1 mouse cellular context compared by ENCODE assay signal in the genomic region with DNA sequence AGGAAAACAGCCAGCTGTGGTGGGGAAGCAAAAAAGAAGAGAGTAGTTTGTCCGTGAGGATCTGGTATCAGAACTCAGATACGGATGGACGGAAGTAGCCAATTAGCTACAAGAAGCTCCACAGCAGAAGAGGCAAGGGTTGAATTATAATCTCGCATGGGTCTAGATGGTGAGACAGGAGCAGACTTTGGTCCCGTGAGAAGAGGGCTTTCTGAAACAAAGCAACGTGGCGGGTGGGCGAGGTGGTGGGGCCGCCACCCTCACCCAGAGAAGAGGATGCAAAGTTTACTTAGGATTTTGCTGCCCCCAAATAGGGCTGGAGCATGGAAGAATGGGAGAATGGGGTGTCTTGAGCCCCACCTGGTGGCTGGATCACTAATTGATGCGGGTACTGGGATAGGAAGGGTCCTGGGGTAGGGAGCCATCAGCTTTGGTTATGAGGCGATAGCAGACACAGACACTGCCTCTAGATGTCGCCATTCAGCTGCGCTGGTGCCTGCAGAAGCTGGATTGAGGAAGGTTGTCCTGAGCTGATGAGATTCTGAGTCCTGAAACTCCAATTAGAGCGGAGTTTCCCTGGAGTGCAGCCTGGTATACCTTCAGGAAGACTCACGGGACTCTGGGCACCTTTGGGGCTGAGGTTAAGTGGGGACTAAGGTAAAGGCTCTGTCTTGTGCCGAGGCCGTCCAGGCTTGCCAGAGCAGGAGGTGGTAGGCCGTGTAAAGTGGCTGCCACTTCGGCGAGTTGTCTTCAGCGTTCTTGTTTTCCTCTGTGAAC.
TF ChIP-seq lines count a peak whose summit lies in the region.

No protein-coding gene starts in this region.

TF ChIP-seq in ES-E14, 5 proteins besides CTCF, POLR2A, EP300 and RAD21 (continued from another document):
- peak; percentile 79 for TF ChIP-seq ZC3H11A (IDR thresholded peaks at IDR 0.05; ENCODE audit: borderline replicate concordance, low read depth, low read length)
TF ChIP-seq in ES-E14: peak in this region for 1.
